7 mouse cellular contexts compared by ENCODE assay signal in the genomic region with DNA sequence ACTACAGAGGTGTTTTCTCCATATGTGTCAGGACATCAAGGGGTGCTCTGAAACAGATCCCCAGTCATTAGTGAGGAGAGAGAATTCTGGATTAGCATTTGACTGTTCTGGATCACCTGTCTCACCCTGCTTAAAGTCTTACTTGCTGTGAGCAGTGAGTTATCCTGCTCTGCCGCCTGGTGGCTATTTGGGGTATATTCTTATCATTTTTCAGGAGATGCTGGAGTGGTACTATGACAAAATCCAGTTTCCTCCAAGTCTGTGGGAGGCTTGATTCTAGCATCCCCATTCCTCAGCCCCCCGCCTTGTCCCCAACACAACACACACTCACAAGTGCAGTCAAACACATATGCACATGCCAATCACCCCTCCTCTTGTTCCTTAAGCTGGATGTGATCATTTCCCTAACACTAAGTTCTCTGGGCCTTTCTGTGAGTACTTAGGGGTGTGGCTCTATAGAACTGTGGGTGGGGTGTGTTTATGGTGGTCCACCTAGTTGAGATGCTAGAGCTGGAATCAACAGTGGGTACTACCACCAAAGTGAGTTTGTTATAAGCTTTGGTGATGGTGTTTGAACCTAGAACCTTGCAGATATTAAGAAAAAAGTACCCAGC.
DNase-seq lines count a peak whose midpoint lies in the region; ATAC-seq lines count a peak whose summit lies in the region.

No protein-coding gene starts in this region.

- H3K4me2 ChIP-seq in forebrain, embryonic 11.5 days (ENCODE audit: low read depth, low read length, severe bottlenecking) = no peak overlapping the region
- H3K4me2 ChIP-seq in hindbrain, embryonic 13.5 days = no peak overlapping the region
- no peak overlapping the region for H3K4me2 ChIP-seq in midbrain, embryonic 12.5 days (replicated peaks)

- no peaks in the 10 kb centered on the region for H3K36me3 ChIP-seq in forebrain, embryonic 11.5 days (ENCODE audit: control insufficient read depth, insufficient read depth, low read length)
- H3K36me3 ChIP-seq in hindbrain, embryonic 13.5 days = no peaks in the 10 kb centered on the region
- H3K36me3 ChIP-seq in midbrain, embryonic 12.5 days = no peaks in the 10 kb centered on the region

- peak; percentile 72; the same call in 1 of the 2 replicates for ATAC-seq in forebrain, embryonic 11.5 days (replicated peaks; ENCODE audit: low FRiP score)
- ATAC-seq in hindbrain, embryonic 13.5 days (ENCODE audit: low FRiP score) = peak; percentile 28
- ATAC-seq in midbrain, embryonic 12.5 days (ENCODE audit: low FRiP score, low read depth) = peak; percentile 17; the same call in 1 of the 2 replicates

- 28% methylated on average over 2 of the region's 2 CpGs for WGBS in forebrain, embryonic 11.5 days
- 27% methylated on average over 2 of the region's 2 CpGs for WGBS in hindbrain, embryonic 13.5 days
- 20% methylated on average over 2 of the region's 2 CpGs for WGBS in midbrain, embryonic 12.5 days

- no peaks in the 10 kb centered on the region for H3K4me1 ChIP-seq in forebrain, embryonic 11.5 days (replicated peaks; ENCODE audit: control insufficient read depth, insufficient read depth, low read length)
- peaks cover 17% of the 10 kb centered on the region for H3K4me1 ChIP-seq in hindbrain, embryonic 13.5 days (replicated peaks)
- peaks cover 12% of the 10 kb centered on the region; the same call in 1 of the 2 replicates for H3K4me1 ChIP-seq in midbrain, embryonic 12.5 days

- no peak overlapping the region for H3K4me3 ChIP-seq in forebrain, embryonic 11.5 days (ENCODE audit: low read depth, low read length)
- no peak overlapping the region for H3K4me3 ChIP-seq in hindbrain, embryonic 13.5 days
- no peak overlapping the region for H3K4me3 ChIP-seq in midbrain, embryonic 12.5 days

- H3K27ac ChIP-seq in forebrain, embryonic 11.5 days (ENCODE audit: low read depth, low read length) = no peak overlapping the region
- H3K27ac ChIP-seq in hindbrain, embryonic 13.5 days = no peak overlapping the region
- no peak overlapping the region for H3K27ac ChIP-seq in midbrain, embryonic 12.5 days (replicated peaks)

- DNase-seq in R1 (ENCODE audit: low read depth, low spot score) = peak; percentile 48
- peak; percentile 63 to 70 for DNase-seq in adrenal gland, postnatal 36 days
- peak; percentile 63 for DNase-seq in forebrain, embryonic 11.5 days (ENCODE audit: low spot score)
- DNase-seq in layer of hippocampus, postnatal 10 days (ENCODE audit: low spot score in 2 of 2) = peak; percentile 72 to 81
- DNase-seq in urinary bladder, postnatal 25 days (ENCODE audit: low spot score) = peak; percentile 41

- H3K9ac ChIP-seq in forebrain, embryonic 11.5 days (ENCODE audit: low read length) = no peak overlapping the region
- no peak overlapping the region for H3K9ac ChIP-seq in hindbrain, embryonic 13.5 days
- no peak overlapping the region for H3K9ac ChIP-seq in midbrain, embryonic 12.5 days (replicated peaks)

- no peaks in the 10 kb centered on the region for H3K9me3 ChIP-seq in forebrain, embryonic 11.5 days (ENCODE audit: control insufficient read depth, low read length)
- no peaks in the 10 kb centered on the region for H3K9me3 ChIP-seq in hindbrain, embryonic 13.5 days
- H3K9me3 ChIP-seq in midbrain, embryonic 12.5 days = no peaks in the 10 kb centered on the region

- H3K27me3 ChIP-seq in forebrain, embryonic 11.5 days (ENCODE audit: control insufficient read depth, insufficient read depth, low read length) = no peaks in the 10 kb centered on the region
- H3K27me3 ChIP-seq in hindbrain, embryonic 13.5 days = no peaks in the 10 kb centered on the region
- peaks cover 28% of the 10 kb centered on the region for H3K27me3 ChIP-seq in midbrain, embryonic 12.5 days

Comparison
In these comparisons a context has a peak if more than half of its experiments do, and no peak if none do; other contexts are left out.
1. ATAC-seq: peak in every context shown above with its lines; median percentile 72 in forebrain, embryonic 11.5 days; 28 in hindbrain, embryonic 13.5 days; 17 in midbrain, embryonic 12.5 days.